Mouse (Mus musculus): ENCODE measurements at regions not wholly inside any gene's neighbourhood (a gene's known extent, or its start where the extent isn't known, plus 50 kb on each side); places are given as distances from the start of the nearest gene placed in this dataset.

GRCm38 (mm10) chr6:144940871-144941380 lies 135.1 kb downstream of the Bcat1 start:
- in situ Hi-C loops (cut with MboI; ENCODE audit: low sequenced_read_pairs), result no loop called here

GRCm38 (mm10) chr6:144938613-144939236 lies 137.3 kb downstream of the Bcat1 start:
- in situ Hi-C loops (cut with MboI; ENCODE audit: low sequenced_read_pairs), result no loop called here

GRCm38 (mm10) chr6:144937211-144937610 lies 138.8 kb downstream of the Bcat1 start:
- in situ Hi-C loops (cut with MboI; ENCODE audit: low sequenced_read_pairs), result no loop called here

GRCm38 (mm10) chr6:144933722-144934235 lies 142.2 kb downstream of the Bcat1 start:
- in situ Hi-C loops (cut with MboI; ENCODE audit: low sequenced_read_pairs), result no loop called here

GRCm38 (mm10) chr6:144932402-144932801 lies 143.6 kb downstream of the Bcat1 start:
- in situ Hi-C loops (cut with MboI; ENCODE audit: low sequenced_read_pairs), result no loop called here

- in situ Hi-C loops (cut with MboI; ENCODE audit: low sequenced_read_pairs), result no loop called here
These were observed 146.0 kb downstream of the Bcat1 start for GRCm38 (mm10) chr6:144929959-144930358.

- in situ Hi-C loops (cut with MboI; ENCODE audit: low sequenced_read_pairs), result no loop called here
These were observed 146.6 kb downstream of the Bcat1 start for GRCm38 (mm10) chr6:144929262-144929855.

GRCm38 (mm10) chr6:144927599-144927998 lies 145.8 kb upstream of the Sox5 start:
- in situ Hi-C loops (cut with MboI; ENCODE audit: low sequenced_read_pairs), result no loop called here

- in situ Hi-C loops (cut with MboI; ENCODE audit: low sequenced_read_pairs), result loop anchor here (25.0 kb wide), 1 partner anchor 235 kb away; no protein-coding TSS in a partner anchor
These were observed 141.0 kb upstream of the Sox5 start for GRCm38 (mm10) chr6:144922762-144923161.

GRCm38 (mm10) chr6:144919750-144920149 lies 138.0 kb upstream of the Sox5 start:
- in situ Hi-C loops (cut with MboI; ENCODE audit: low sequenced_read_pairs), result loop anchor here (25.0 kb wide), 1 partner anchor 232 kb away; no protein-coding TSS in a partner anchor

- in situ Hi-C loops (cut with MboI; ENCODE audit: low sequenced_read_pairs), result loop anchor here (25.0 kb wide), 1 partner anchor 230 kb away; no protein-coding TSS in a partner anchor
These were observed 135.4 kb upstream of the Sox5 start for GRCm38 (mm10) chr6:144917128-144917527.

GRCm38 (mm10) chr6:144911781-144912180 lies 130.0 kb upstream of the Sox5 start:
- in situ Hi-C loops (cut with MboI; ENCODE audit: low sequenced_read_pairs), result loop anchor here (25.0 kb wide), 1 partner anchor 224 kb away; no protein-coding TSS in a partner anchor

- in situ Hi-C loops (cut with MboI; ENCODE audit: low sequenced_read_pairs), result loop anchor here (25.0 kb wide), 1 partner anchor 223 kb away; no protein-coding TSS in a partner anchor
These were observed 128.6 kb upstream of the Sox5 start for GRCm38 (mm10) chr6:144910392-144910791.

- in situ Hi-C loops (cut with MboI; ENCODE audit: low sequenced_read_pairs), result loop anchor here (25.0 kb wide), 1 partner anchor 221 kb away; no protein-coding TSS in a partner anchor
These were observed 126.9 kb upstream of the Sox5 start for GRCm38 (mm10) chr6:144908646-144909045.

GRCm38 (mm10) chr6:144903156-144903555 lies 121.4 kb upstream of the Sox5 start:
- in situ Hi-C loops (cut with MboI; ENCODE audit: low sequenced_read_pairs), result loop anchor here (25.0 kb wide), 1 partner anchor 216 kb away; no protein-coding TSS in a partner anchor

GRCm38 (mm10) chr6:144902267-144902995 lies 120.7 kb upstream of the Sox5 start:
- in situ Hi-C loops (cut with MboI; ENCODE audit: low sequenced_read_pairs), result loop anchor here (25.0 kb wide), 1 partner anchor 215 kb away; no protein-coding TSS in a partner anchor

- in situ Hi-C loops (cut with MboI; ENCODE audit: low sequenced_read_pairs), result loop anchor here (25.0 kb wide), 1 partner anchor 215 kb away; no protein-coding TSS in a partner anchor
These were observed 120.0 kb upstream of the Sox5 start for GRCm38 (mm10) chr6:144901825-144902224.

GRCm38 (mm10) chr6:144900858-144901257 lies 119.1 kb upstream of the Sox5 start:
- in situ Hi-C loops (cut with MboI; ENCODE audit: low sequenced_read_pairs), result loop anchor here (25.0 kb wide), 1 partner anchor 214 kb away; no protein-coding TSS in a partner anchor

- in situ Hi-C loops (cut with MboI; ENCODE audit: low sequenced_read_pairs), result no loop called here
These were observed 115.7 kb upstream of the Sox5 start for GRCm38 (mm10) chr6:144897526-144897925.

GRCm38 (mm10) chr6:144890914-144891313 lies 109.1 kb upstream of the Sox5 start:
- in situ Hi-C loops (cut with MboI; ENCODE audit: low sequenced_read_pairs), result no loop called here

- in situ Hi-C loops (cut with MboI; ENCODE audit: low sequenced_read_pairs), result no loop called here
These were observed 108.4 kb upstream of the Sox5 start for GRCm38 (mm10) chr6:144890166-144890565.
